Mouse (Mus musculus): ENCODE results near the gene 2810004N23Rik. TPM values are rescaled to one million over a fixed set of nuclear protein-coding genes. Genes with fewer than 3 reads are reported as not detected.

The 2810004N23Rik gene
- polyA plus RNA-seq, 1 experiment = 22.0 TPM

DNA sequence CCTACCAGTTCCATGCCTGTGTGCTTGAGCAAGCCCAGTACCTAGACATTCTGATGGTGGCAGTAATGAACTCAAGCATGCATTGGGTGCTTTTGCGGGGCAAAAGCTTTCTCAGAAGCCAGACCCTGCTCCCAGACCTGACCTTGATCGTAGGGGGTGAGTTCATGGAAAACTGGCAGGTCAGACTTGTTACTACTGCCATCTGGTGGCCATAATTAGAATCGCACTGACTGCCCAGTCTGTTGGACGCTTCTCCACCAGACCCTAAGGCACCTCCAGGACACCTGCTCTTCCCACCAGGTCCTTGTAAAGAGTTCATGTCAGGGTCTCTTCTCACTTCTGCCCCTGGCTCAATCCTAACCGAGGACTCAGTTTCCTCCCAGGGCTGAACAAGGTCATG is 35.5 kb downstream of the 2810004N23Rik start:
- no peak overlapping the region for H3K27ac ChIP-seq (ENCODE audit: control insufficient read depth, insufficient read depth, low read depth, low read length, poor library complexity)
- 4% methylated on average over 5 of the region's 5 CpGs for WGBS
- H3K4me1 ChIP-seq (ENCODE audit: control insufficient read depth, insufficient read depth, low read length) = peaks cover 5% of the 10 kb centered on the region; the same call in 1 of the 2 replicates
- H3K4me3 ChIP-seq (replicated peaks; ENCODE audit: control insufficient read depth, low read depth, low read length) = no peak overlapping the region
- TF ChIP-seq POLR2A (IDR thresholded peaks at IDR 0.05; ENCODE audit: borderline replicate concordance, control insufficient read depth, low read depth, low read length) = no peak
- TF ChIP-seq CTCF (IDR thresholded peaks at IDR 0.05; ENCODE audit: control insufficient read depth, insufficient read depth, low read length) = peak; percentile 65

DNA sequence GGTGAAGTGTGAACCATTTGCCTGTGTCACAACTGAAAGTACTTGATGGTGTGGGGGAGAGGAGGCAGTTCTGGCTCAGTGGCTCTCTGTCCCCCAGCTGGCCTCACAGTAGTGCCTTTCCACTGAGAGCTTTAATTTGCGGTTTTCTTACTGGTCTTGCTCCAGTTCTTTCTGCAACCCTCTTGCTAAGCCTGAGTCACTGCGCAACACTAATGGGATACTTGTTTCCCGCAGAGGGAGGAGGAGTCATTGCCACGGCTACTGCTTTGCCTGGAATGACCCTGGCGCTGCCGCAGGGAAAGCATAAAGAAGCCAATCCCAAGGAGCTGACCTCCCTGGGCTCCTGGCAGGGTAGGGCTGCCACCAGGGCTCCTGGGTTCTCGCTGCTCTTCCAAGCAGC is 36.3 kb downstream of the 2810004N23Rik start:
- 23% methylated on average over 7 of the region's 7 CpGs for WGBS
- Histone ChIP-seq H3K4me1 (ENCODE audit: control insufficient read depth, insufficient read depth, low read length) (peaks cover 5% of the 10 kb centered on the region; the same call in 1 of the 2 replicates), H3K4me3 (replicated peaks; ENCODE audit: control insufficient read depth, low read depth, low read length) (no peak overlapping the region), H3K27ac (ENCODE audit: control insufficient read depth, insufficient read depth, low read depth, low read length, poor library complexity) (peak overlapping the region; percentile 8)
- TF ChIP-seq POLR2A (IDR thresholded peaks at IDR 0.05; ENCODE audit: borderline replicate concordance, control insufficient read depth, low read depth, low read length) = no peak
- TF ChIP-seq CTCF (IDR thresholded peaks at IDR 0.05; ENCODE audit: control insufficient read depth, insufficient read depth, low read length) = no peak

DNA sequence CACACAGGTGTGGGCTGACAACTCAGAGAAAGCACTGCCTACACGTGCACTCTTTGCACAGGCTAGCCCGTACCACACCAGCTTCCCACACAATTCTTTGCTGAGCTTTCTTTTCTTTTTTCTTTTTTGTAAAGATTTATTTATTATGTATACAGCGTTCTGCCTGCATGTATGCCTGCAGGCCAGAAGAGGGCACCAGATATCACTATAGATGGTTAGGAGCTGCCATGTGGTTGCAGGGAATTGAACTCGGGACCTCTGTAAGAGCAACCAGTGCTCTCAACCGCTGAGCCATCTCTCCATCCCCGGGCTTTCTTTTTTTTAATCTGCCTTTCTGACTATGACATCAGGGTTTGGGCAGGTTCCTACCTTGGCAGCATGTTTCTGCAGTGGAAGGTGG is 39.4 kb downstream of the 2810004N23Rik start:
- WGBS = 74% methylated on average over 6 of the region's 6 CpGs
- Histone ChIP-seq H3K27ac (ENCODE audit: control insufficient read depth, insufficient read depth, low read depth, low read length, poor library complexity) (no peak overlapping the region), H3K4me3 (replicated peaks; ENCODE audit: control insufficient read depth, low read depth, low read length) (no peak overlapping the region), H3K4me1 (ENCODE audit: control insufficient read depth, insufficient read depth, low read length) (peaks cover 5% of the 10 kb centered on the region; the same call in 1 of the 2 replicates)
- TF ChIP-seq CTCF (IDR thresholded peaks at IDR 0.05; ENCODE audit: control insufficient read depth, insufficient read depth, low read length) (no peak), POLR2A (IDR thresholded peaks at IDR 0.05; ENCODE audit: borderline replicate concordance, control insufficient read depth, low read depth, low read length) (no peak)

DNA sequence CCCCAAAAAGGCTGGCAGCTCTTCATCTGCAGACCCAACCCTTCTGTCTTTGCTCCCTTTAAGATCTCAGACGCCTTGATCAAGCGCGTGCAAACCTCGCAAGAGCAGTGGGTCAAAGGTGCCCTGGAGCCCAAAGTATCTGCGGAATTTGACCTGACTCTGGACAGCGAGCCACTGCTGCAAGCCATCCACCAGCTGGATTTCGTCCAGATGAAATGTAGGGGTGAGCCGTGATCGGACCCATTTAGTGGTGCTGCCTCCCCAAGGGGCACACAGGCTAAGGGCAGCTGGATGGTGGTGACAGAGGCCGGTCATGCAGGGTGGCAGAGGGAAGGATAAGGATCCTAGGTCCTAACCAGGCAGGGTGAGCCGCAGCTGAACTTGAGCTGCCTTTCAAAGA is 42.8 kb downstream of the 2810004N23Rik start:
- Histone ChIP-seq H3K4me1 (ENCODE audit: control insufficient read depth, insufficient read depth, low read length) (no peaks in the 10 kb centered on the region), H3K4me3 (replicated peaks; ENCODE audit: control insufficient read depth, low read depth, low read length) (no peak overlapping the region), H3K27ac (ENCODE audit: control insufficient read depth, insufficient read depth, low read depth, low read length, poor library complexity) (no peak overlapping the region)
- TF ChIP-seq POLR2A (IDR thresholded peaks at IDR 0.05; ENCODE audit: borderline replicate concordance, control insufficient read depth, low read depth, low read length) (no peak), CTCF (IDR thresholded peaks at IDR 0.05; ENCODE audit: control insufficient read depth, insufficient read depth, low read length) (no peak)
- 71% methylated on average over 11 of the region's 11 CpGs for WGBS

DNA sequence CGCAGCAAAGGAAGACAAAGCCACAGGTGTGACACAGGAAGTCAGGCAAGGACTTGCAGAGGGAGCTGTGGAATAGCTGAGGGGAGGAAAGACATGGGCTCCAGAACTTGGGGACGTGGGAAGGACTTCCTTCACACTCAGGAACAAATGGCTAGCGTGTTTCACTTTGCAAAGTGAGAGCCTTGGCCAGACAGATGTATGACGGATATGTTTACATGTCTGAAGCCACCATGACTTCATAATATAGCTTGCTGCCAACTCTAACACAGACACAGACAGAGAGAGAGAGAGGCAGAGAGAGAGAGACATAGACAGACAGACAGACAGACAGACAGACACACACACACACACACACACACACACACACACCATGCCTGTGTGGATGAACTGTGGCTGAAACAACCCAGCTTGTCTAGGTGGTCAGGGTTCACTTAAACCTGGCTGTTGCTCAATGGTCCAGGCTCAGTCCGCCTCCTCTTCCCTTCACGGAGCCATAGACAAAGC is 43.3 kb downstream of the 2810004N23Rik start:
- Histone ChIP-seq H3K27ac (ENCODE audit: control insufficient read depth, insufficient read depth, low read depth, low read length, poor library complexity) (no peak overlapping the region), H3K4me1 (ENCODE audit: control insufficient read depth, insufficient read depth, low read length) (no peaks in the 10 kb centered on the region), H3K4me3 (replicated peaks; ENCODE audit: control insufficient read depth, low read depth, low read length) (no peak overlapping the region)
- TF ChIP-seq POLR2A (IDR thresholded peaks at IDR 0.05; ENCODE audit: borderline replicate concordance, control insufficient read depth, low read depth, low read length) (no peak), CTCF (IDR thresholded peaks at IDR 0.05; ENCODE audit: control insufficient read depth, insufficient read depth, low read length) (no peak)
- 67% methylated on average over 6 of the region's 6 CpGs for WGBS

DNA sequence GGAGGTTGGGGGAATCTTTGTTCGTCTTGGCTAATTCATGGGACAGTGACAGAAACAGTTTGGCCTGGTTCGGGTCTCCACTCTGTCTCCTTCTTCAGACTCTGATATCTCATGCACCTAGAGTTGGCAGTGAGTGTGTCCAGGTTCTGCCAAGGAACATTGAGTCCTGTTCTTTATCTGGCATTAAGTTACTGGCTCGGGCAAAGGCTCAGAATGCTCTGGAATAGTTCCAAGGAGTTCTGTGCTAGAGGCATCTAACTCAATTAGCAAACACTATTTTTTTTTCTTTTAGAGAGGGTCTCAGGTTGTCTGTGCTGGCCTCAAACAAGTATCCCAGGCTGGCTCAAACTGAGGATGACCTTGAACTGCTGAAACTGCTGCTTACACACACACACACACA is 45.6 kb downstream of the 2810004N23Rik start:
- H3K4me1 ChIP-seq (ENCODE audit: control insufficient read depth, insufficient read depth, low read length) = no peaks in the 10 kb centered on the region
- no peak overlapping the region for H3K4me3 ChIP-seq (replicated peaks; ENCODE audit: control insufficient read depth, low read depth, low read length)
- TF ChIP-seq POLR2A (IDR thresholded peaks at IDR 0.05; ENCODE audit: borderline replicate concordance, control insufficient read depth, low read depth, low read length) (no peak), CTCF (IDR thresholded peaks at IDR 0.05; ENCODE audit: control insufficient read depth, insufficient read depth, low read length) (no peak)
- WGBS = 77% methylated on average over 3 of the region's 3 CpGs
- no peak overlapping the region for H3K27ac ChIP-seq (ENCODE audit: control insufficient read depth, insufficient read depth, low read depth, low read length, poor library complexity)

DNA sequence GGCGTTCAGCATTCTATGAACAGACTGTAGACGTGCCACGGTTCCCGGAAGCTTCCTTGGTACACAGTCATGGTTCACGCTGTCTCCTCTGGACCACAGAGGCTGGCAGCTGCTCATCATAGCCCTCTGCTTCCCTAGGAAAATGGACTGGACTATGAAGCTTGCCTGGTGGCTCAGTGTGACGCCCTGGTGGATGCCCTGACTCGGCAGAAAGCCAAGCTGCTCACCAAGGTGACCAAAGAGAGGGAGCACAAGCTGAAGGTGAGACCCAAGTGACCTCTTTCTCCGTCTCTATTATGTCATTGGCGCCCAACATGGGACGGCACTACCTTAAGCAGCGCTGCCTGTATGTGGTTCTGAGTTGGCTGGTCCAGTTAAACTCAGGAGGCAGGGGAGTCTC is 46.1 kb downstream of the 2810004N23Rik start:
- H3K4me1 ChIP-seq (ENCODE audit: control insufficient read depth, insufficient read depth, low read length) = no peaks in the 10 kb centered on the region
- H3K27ac ChIP-seq (ENCODE audit: control insufficient read depth, insufficient read depth, low read depth, low read length, poor library complexity) = no peak overlapping the region
- WGBS = 84% methylated on average over 11 of the region's 11 CpGs
- no peak overlapping the region for H3K4me3 ChIP-seq (replicated peaks; ENCODE audit: control insufficient read depth, low read depth, low read length)
- TF ChIP-seq CTCF (IDR thresholded peaks at IDR 0.05; ENCODE audit: control insufficient read depth, insufficient read depth, low read length) (no peak), POLR2A (IDR thresholded peaks at IDR 0.05; ENCODE audit: borderline replicate concordance, control insufficient read depth, low read depth, low read length) (no peak)

DNA sequence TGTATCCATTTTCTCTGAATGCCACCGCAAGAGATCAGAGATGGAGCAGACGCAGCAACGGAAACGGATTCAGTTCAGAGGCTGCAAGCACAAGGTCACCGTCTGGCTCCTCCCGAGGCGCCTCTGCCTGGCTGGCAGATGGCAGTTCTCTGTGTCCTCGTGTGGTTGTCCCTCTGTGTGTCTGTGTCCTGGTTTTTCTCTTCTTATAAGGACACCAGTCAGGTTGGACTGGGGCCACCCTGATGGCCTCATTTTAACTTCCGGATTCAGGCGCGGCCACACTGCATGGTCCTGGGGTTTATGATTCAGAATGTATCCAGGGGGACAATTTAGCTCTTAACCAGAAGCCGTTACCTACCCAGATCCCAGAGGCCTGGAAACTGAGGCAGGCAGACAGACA is 47.0 kb downstream of the 2810004N23Rik start:
- no peak for TF ChIP-seq POLR2A (IDR thresholded peaks at IDR 0.05; ENCODE audit: borderline replicate concordance, control insufficient read depth, low read depth, low read length)
- TF ChIP-seq CTCF (IDR thresholded peaks at IDR 0.05; ENCODE audit: control insufficient read depth, insufficient read depth, low read length) = no peak
- Histone ChIP-seq H3K4me3 (replicated peaks; ENCODE audit: control insufficient read depth, low read depth, low read length) (no peak overlapping the region), H3K4me1 (ENCODE audit: control insufficient read depth, insufficient read depth, low read length) (no peaks in the 10 kb centered on the region), H3K27ac (ENCODE audit: control insufficient read depth, insufficient read depth, low read depth, low read length, poor library complexity) (no peak overlapping the region)
- WGBS = 89% methylated on average over 12 of the region's 12 CpGs

DNA sequence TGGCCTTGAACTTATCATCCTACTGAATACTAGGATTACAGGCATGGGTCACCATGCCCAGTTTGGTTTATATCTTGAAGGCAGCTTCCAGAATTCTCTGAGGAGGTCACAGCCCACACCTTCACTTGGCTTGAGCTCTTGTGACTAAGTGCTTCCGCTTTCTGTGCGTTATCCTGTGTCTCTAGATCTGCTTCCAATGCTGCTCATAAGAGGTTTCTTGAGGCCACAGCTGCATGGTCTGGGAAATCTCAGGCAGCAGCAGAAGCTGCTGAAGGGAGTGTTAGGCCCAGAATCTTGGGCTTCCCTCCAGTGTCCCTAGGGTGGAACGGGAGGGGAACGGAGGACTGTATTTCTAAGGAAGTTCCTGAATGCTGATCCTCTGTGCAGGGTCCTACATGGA is 49.6 kb downstream of the 2810004N23Rik start:
- H3K27ac ChIP-seq (ENCODE audit: control insufficient read depth, insufficient read depth, low read depth, low read length, poor library complexity) = no peak overlapping the region
- no peak for TF ChIP-seq CTCF (IDR thresholded peaks at IDR 0.05; ENCODE audit: control insufficient read depth, insufficient read depth, low read length)
- no peak for TF ChIP-seq POLR2A (IDR thresholded peaks at IDR 0.05; ENCODE audit: borderline replicate concordance, control insufficient read depth, low read depth, low read length)
- H3K4me1 ChIP-seq (ENCODE audit: control insufficient read depth, insufficient read depth, low read length) = no peaks in the 10 kb centered on the region
- H3K4me3 ChIP-seq (replicated peaks; ENCODE audit: control insufficient read depth, low read depth, low read length) = no peak overlapping the region
- WGBS = 91% methylated on average over 4 of the region's 4 CpGs

Data from bone marrow, adult 2 months (tissue).